ENCODE assay signal across 8 mouse cellular contexts in genomic region chr15:57508242-57509184, GRCm38 (mm10). TPM values are rescaled to one million over a fixed set of nuclear protein-coding genes. Genes with fewer than 3 reads are reported as not detected.
DNase-seq lines count a peak whose midpoint lies in the region; ATAC-seq lines count a peak whose summit lies in the region.

No protein-coding gene starts in this region.

- DNase-seq in cerebellum, postnatal 10 days: peak; percentile 95 to 98
- peak; percentile 16 to 78 for DNase-seq in frontal cortex, postnatal 14 days (ENCODE audit: low spot score in 2 of 2)
- DNase-seq in hindlimb bud, embryonic 11.5 days (ENCODE audit: extremely low spot score, low read depth, low spot score): peak; percentile 81
- peak; percentile 21 for DNase-seq in left cerebral cortex, adult 11 months (ENCODE audit: low spot score)
- DNase-seq in right cerebral cortex, postnatal 25 days: peak; percentile 55

- peak; percentile 40 for ATAC-seq in activated CD4-positive, CD25-positive, alpha-beta regulatory T cell, adult 4 months
- peak; percentile 83 for ATAC-seq in megakaryocyte progenitor cell, adult 5-6 weeks (replicated peaks; ENCODE audit: poor library complexity)
- no peak for ATAC-seq in erythroblast, adult 5-6 weeks (replicated peaks; ENCODE audit: low FRiP score, poor library complexity, severe bottlenecking)

RNA-seq across cellular contexts. Expression of gene Slc22a22, which starts 31.1 kb away (rescaled TPM):
- not detected for polyA plus RNA-seq in activated CD4-positive, CD25-positive, alpha-beta regulatory T cell, adult 4 months (2017; shearing (Covaris generic))
- not detected in 2 replicates for total RNA-seq in megakaryocyte progenitor cell, adult 5-6 weeks (2015)
- not detected in 2 replicates for total RNA-seq in megakaryocyte progenitor cell, adult 5-6 weeks (2017)
- total RNA-seq in erythroblast, adult 5-6 weeks (2015; ENCODE audit: low replicate concordance): not detected in 2 replicates
- not detected in 2 replicates for total RNA-seq in erythroblast, adult 5-6 weeks (2017; ENCODE audit: low replicate concordance)

Comparison
In these comparisons a context has a peak if more than half of its experiments do, and no peak if none do; other contexts are left out.
1. DNase-seq: peak in every context shown above with its lines; median percentile 96 in cerebellum, postnatal 10 days; 81 in hindlimb bud, embryonic 11.5 days; 55 in right cerebral cortex, postnatal 25 days; 47 in frontal cortex, postnatal 14 days; 21 in left cerebral cortex, adult 11 months.